Mouse (Mus musculus) macrophage (primary cell): ENCODE measurements around the gene Zfp459. TPM values are rescaled to one million over a fixed set of nuclear protein-coding genes. Genes with fewer than 3 reads are reported as not detected.
"Not testable (repeated sequence)": the region's sequence is repeated elsewhere in the genome, so short reads cannot be mapped to it uniquely, and the experiment has no call there.

Experiments
- H3K27ac ChIP-seq: fragments of 350-480 bp; formaldehyde crosslinking; 2 replicates; pipeline ENCODE4 v1.9.0; 2021
- H3K36me3 ChIP-seq: fragments of 350-480 bp; formaldehyde crosslinking; 2 replicates; pipeline ENCODE4 v1.9.0; 2021; ENCODE audit errors: inconsistent target
- H3K4me3 ChIP-seq: fragments of 350-480 bp; formaldehyde crosslinking; 2 replicates; pipeline ENCODE4 v1.9.0; 2021; ENCODE audit errors: inconsistent target
- H3K79me2 ChIP-seq: fragments of 350-480 bp; formaldehyde crosslinking; 2 replicates; pipeline ENCODE4 v1.9.0; 2021; ENCODE audit errors: inconsistent target
- WGBS: methylation state at CpG from one replicate; pipeline ENCODE4 v1.1.7; 2026; ENCODE audit warnings: inconsistent platforms; ENCODE audit not compliant: missing documents; 5-methylcytosine and 5-hydroxymethylcytosine counted together
- polyA plus RNA-seq: library from polyadenylated mRNA; stranded (reverse); fragments of 250-400 nt; gene quantifications from 3 replicates; pipeline ENCODE4 v1.2.4, GENCODE M21; 2018; ENCODE audit warnings: inconsistent platforms
- total RNA-seq, 78 experiments: library from RNA; depleted of rRNA; stranded (reverse); fragments of 250-400 nt; gene quantifications; 1 replicate in 9 of 78; 2 replicates in 24 of 78; 3 replicates in 43 of 78; 4 replicates in 2 of 78; pipeline ENCODE4 v1.2.4; 2018; ENCODE audit warnings: inconsistent platforms in 56 of 78

Gene Zfp459
- total RNA-seq (2018; cell fraction: chromatin; rRNA removed) = 1 to 10 TPM in 1 of 26 experiments, under 1 TPM in 2, not detected in 23; 0.30 to 1.2 (median 0.74) TPM
- under 1 TPM in 13 of 26 experiments, not detected in 13; 0.03 to 0.48 (median 0.14) TPM for total RNA-seq (2018; cell fraction: cytosol; rRNA removed)
- 1 to 10 TPM in 1 of 26 experiments, under 1 TPM in 2, not detected in 23; 0.24 to 1.3 (median 0.44) TPM for total RNA-seq (2018; cell fraction: nucleus; rRNA removed)
- 0.06 to 0.61 TPM (median 0.37 TPM) in 3 replicates for polyA plus RNA-seq

- H3K79me2 ChIP-seq = no peaks in the 10 kb centered on the region
- WGBS = 5% methylated on average over 22 of the region's 22 CpGs
- peak within 1 kb of the TSS; percentile 45 for H3K4me3 ChIP-seq
- H3K36me3 ChIP-seq = no peaks in the 10 kb centered on the region
- H3K27ac ChIP-seq = no peak within 1 kb of the TSS
Observed at GRCm38 (mm10) chr13:67421207-67421857, at the start of gene Zfp459. Gene Zfp459 (minus strand): TSS chr13:67421418.

DNA sequence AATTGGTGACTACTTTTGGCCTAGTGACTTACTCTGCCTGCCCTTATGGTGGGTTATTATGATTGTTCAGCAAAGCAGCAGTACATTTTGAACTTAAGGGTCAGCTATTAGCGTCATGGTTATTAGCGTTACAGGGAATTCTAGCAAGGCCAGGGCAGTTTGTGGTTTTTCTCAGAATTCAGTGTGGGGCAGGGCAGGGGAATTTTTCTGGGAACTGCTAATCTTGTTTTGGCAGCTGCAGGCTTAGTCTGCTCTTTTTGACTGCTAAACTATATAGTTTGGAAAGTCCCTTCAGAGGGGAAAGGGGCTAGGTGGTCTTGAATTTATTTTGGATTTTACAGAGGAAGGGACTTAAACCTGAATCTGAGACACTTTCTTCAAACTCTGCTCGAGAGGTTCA is 48.1 kb upstream of the Zfp459 start:
- 90% methylated on average over 3 of the region's 3 CpGs for WGBS
- no peak overlapping the region for H3K27ac ChIP-seq
- no peaks in the 10 kb centered on the region for H3K79me2 ChIP-seq
- no peak overlapping the region for H3K4me3 ChIP-seq
- H3K36me3 ChIP-seq = peaks cover 17% of the 10 kb centered on the region; the same call in 1 of the 2 replicates

DNA sequence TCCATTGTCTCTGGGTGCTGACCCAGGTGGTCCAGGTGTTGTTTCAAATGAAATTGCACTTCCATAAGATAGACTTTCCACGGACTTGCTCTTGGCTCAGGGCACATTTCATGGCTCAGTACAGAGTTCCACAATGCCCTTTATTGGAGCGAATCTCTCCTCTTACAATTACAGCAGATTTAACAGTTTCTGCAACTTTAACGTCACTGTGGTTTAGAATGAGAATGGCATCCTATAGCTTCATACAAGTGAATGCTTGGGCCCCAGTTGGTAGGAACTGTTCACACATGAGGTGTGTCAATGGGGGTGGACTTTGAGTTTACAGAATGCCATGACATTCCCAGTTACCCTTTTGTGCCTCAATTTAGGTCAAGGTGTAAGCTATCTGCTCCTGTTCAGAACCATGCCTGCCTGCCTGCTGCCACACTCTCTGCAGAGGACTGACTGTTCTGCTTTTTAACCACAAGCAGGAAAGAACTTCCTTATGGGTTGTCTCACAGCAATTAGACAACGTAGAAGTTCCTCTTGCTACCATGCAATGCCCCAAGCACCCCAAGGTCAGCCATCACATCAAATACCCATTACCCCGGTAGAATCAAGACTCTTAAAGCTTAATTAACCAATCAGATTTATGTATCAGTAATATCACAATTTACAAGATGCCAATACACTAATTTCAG is 42.4 kb upstream of the Zfp459 start:
- H3K4me3 ChIP-seq, H3K27ac ChIP-seq, H3K79me2 ChIP-seq, H3K36me3 ChIP-seq: not testable (repeated sequence)
- 0% methylated on average over 2 of the region's 5 CpGs for WGBS

- peak overlapping the region; percentile 69 for H3K4me3 ChIP-seq
- peak overlapping the region; percentile 48 for H3K27ac ChIP-seq
- H3K36me3 ChIP-seq = peaks cover 16% of the 10 kb centered on the region
- no peaks in the 10 kb centered on the region for H3K79me2 ChIP-seq
- WGBS = 12% methylated on average over 3 of the region's 3 CpGs
Observed at GRCm38 (mm10) chr13:67452021-67452309, 30.7 kb upstream of the Zfp459 start.

- WGBS = 0% methylated on average over 20 of the region's 20 CpGs
- Histone ChIP-seq H3K79me2 (no peaks in the 10 kb centered on the region), H3K36me3 (peaks cover 22% of the 10 kb centered on the region), H3K4me3 (peak within 1 kb of the TSS; percentile 69), H3K27ac (peak within 1 kb of the TSS; percentile 48)
Observed at GRCm38 (mm10) chr13:67451172-67452020, 30.2 kb upstream of the Zfp459 start, which contains the start of gene Zfp874a. Gene Zfp874a (minus strand): TSS chr13:67451624.

GRCm38 (mm10) chr13:67437095-67437494 is 15.9 kb upstream of the Zfp459 start:
- not testable (repeated sequence) for H3K36me3 ChIP-seq, H3K27ac ChIP-seq, H3K4me3 ChIP-seq, H3K79me2 ChIP-seq
- no CpG with 5 or more reads among the region's 3 CpGs for WGBS

- H3K36me3 ChIP-seq = no peaks in the 10 kb centered on the region
- H3K4me3 ChIP-seq = no peak overlapping the region
- no peaks in the 10 kb centered on the region for H3K79me2 ChIP-seq
- H3K27ac ChIP-seq = no peak overlapping the region
- WGBS = 83% methylated on average over 3 of the region's 3 CpGs
Observed at GRCm38 (mm10) chr13:67428116-67428515, 6.9 kb upstream of the Zfp459 start.

- not testable (repeated sequence) for H3K27ac ChIP-seq, H3K4me3 ChIP-seq, H3K79me2 ChIP-seq, H3K36me3 ChIP-seq
Observed at GRCm38 (mm10) chr13:67425699-67426098, 4.5 kb upstream of the Zfp459 start.

- H3K4me3 ChIP-seq, H3K27ac ChIP-seq, H3K36me3 ChIP-seq, H3K79me2 ChIP-seq: not testable (repeated sequence)
- WGBS = 90% methylated on average over 2 of the region's 2 CpGs
Observed at GRCm38 (mm10) chr13:67422532-67422931, 1.3 kb upstream of the Zfp459 start.

DNA sequence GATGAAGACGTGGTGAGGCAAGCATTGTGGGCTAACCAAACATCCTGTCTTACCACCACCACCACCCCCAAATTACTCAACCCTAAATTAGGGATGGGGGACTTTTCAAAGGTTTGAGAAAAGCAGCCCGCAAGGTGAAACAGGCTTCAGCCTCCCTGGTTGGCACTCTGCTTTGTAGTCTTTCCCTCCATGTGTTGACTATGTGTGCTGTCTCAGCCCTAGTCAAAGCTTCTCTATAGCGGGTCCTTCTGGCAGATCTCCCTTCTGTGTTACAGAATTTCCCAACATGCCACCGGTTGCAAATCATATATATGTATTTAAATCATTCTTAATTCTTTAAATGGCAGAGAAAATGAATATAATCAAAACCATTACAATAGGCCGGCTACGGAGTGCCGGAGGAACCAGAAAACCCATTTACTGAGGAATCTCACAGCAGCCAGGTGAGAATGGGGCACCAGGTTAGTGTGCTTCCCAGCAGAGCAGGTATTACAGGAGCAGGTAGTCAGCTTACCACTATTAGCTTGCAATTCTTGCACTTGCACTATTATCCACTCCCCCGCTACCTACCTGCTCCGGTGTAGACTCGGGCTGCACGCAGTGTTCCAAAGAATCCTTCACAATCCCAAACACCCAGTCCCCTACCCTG is 536 bp downstream of the Zfp459 start:
- H3K4me3 ChIP-seq = peak overlapping the region; percentile 45
- H3K27ac ChIP-seq = no peak overlapping the region
- H3K36me3 ChIP-seq = no peaks in the 10 kb centered on the region
- WGBS = 53% methylated on average over 11 of the region's 11 CpGs
- H3K79me2 ChIP-seq = no peaks in the 10 kb centered on the region

DNA sequence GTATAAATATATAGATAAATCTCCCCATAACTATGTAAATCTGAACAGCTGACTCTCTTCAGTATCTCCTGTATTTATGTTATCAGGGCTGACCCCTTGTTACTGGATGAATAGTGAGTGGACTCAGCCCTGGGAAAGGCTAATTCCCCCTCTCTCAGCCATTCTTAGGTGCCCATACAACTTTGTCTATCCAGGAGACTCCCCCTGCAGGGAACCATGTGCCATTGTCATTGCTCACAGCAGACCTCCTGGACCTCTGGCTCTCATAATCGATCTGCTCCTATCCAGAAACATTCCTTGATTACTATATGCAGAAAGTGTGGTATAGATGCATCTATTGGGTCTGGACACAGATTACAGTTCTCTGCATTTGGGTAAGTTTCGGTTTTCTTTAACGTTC is 4.4 kb downstream of the Zfp459 start:
- 89% methylated on average over 3 of the region's 3 CpGs for WGBS
- no peak overlapping the region for H3K4me3 ChIP-seq
- H3K36me3 ChIP-seq = no peaks in the 10 kb centered on the region
- no peaks in the 10 kb centered on the region for H3K79me2 ChIP-seq
- no peak overlapping the region for H3K27ac ChIP-seq

- no peak overlapping the region for H3K27ac ChIP-seq
- H3K4me3 ChIP-seq = no peak overlapping the region
- H3K79me2 ChIP-seq = no peaks in the 10 kb centered on the region
- WGBS = 94% methylated on average over 6 of the region's 6 CpGs
- no peaks in the 10 kb centered on the region for H3K36me3 ChIP-seq
Observed at GRCm38 (mm10) chr13:67415759-67416158, 5.5 kb downstream of the Zfp459 start.

DNA sequence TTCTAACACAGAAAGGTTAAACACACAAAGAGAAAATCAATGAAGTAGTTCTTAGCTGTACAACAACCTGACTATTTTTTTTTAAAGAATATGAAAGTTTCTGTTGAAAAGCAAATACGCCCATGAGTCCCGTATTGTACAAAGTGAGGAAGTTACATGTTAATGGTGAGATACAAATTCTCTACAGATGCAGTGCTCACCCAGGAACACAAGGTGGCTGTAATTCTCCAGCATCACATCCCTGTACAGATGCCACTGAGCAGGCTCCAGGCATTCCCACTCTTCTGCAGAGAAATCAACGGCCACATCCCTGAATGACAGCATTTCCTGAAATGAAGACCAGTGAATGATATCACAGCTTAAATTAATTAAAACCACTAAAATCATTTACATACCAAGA is 7.6 kb downstream of the Zfp459 start:
- not testable (repeated sequence) for H3K36me3 ChIP-seq, H3K27ac ChIP-seq, H3K4me3 ChIP-seq, H3K79me2 ChIP-seq
- WGBS = 62% methylated on average over 3 of the region's 3 CpGs

GRCm38 (mm10) chr13:67399183-67399903 is 21.9 kb downstream of the Zfp459 start, which contains the start of gene Zfp429:
Gene Zfp429 (minus strand): TSS chr13:67399819.
- not testable (repeated sequence) for H3K36me3 ChIP-seq
- 5% methylated on average over 12 of the region's 16 CpGs for WGBS
- peaks cover 20% of the 10 kb centered on the region for H3K79me2 ChIP-seq
- peak within 1 kb of the TSS; percentile 64 for H3K4me3 ChIP-seq
- H3K27ac ChIP-seq = peak within 1 kb of the TSS; percentile 64
